Mouse (Mus musculus): ENCODE data around the gene Plekhg1. TPM values are rescaled to one million over a fixed set of nuclear protein-coding genes. Genes with fewer than 3 reads are reported as not detected.

The Plekhg1 gene
- polyA plus RNA-seq, 1 experiment from 2014 or later: 12.4 TPM

DNA sequence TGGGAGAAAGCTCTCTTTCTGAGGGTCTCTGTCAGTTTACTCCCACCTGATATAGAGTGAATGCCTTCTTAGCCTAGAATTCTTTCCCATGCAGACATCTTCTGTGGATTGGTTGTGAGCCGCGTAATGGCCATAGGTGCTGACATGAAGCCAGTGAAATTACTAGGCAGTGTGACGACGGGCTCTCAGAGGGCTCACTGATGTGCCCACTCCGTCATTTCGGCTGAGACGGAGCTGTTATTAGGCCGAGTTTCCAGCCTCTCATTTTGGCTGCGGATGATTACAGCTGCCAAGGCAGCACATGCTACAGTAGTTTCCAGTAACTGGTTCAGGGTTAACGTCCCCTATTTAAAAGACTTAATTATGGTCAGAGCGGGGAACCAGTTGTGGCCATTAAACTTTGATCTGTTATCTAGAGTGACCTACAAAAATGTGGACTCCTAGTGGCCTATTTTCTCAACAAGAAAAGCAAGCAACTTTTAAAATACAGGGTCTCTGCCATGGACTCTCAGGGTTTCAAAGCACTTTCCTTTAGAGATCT, 160.3 kb downstream of the Plekhg1 start:
- no peak overlapping the region for H3K9ac ChIP-seq
- H3K4me1 ChIP-seq (ENCODE audit: insufficient read depth): no peaks in the 10 kb centered on the region
- H3K27me3 ChIP-seq (ENCODE audit: insufficient read depth, low read length): no peaks in the 10 kb centered on the region
- no peak for DNase-seq
- no peak overlapping the region for H3K4me3 ChIP-seq (ENCODE audit: low read depth, low read length)
- no peaks in the 10 kb centered on the region for H3K9me3 ChIP-seq (ENCODE audit: low read depth, low read length)
- ATAC-seq (ENCODE audit: insufficient read depth): no peak
- no peak overlapping the region for H3K27ac ChIP-seq (ENCODE audit: low read depth)
- no peaks in the 10 kb centered on the region for H3K36me3 ChIP-seq (ENCODE audit: insufficient read depth)
- no peak for TF ChIP-seq CTCF (IDR thresholded peaks at IDR 0.05; ENCODE audit: low read depth)
- H3K4me2 ChIP-seq: no peak overlapping the region
- WGBS: 73% methylated on average over 11 of the region's 11 CpGs

- no peaks in the 10 kb centered on the region for H3K27me3 ChIP-seq (ENCODE audit: insufficient read depth, low read length)
- H3K9ac ChIP-seq: no peak overlapping the region
- DNase-seq (no peak), ATAC-seq (ENCODE audit: insufficient read depth) (no peak)
- no peaks in the 10 kb centered on the region for H3K36me3 ChIP-seq (ENCODE audit: insufficient read depth)
- no peak overlapping the region for H3K4me3 ChIP-seq (ENCODE audit: low read depth, low read length)
- TF ChIP-seq CTCF (IDR thresholded peaks at IDR 0.05; ENCODE audit: low read depth): no peak
- no peak overlapping the region for H3K4me2 ChIP-seq
- H3K27ac ChIP-seq (ENCODE audit: low read depth): no peak overlapping the region
- no peaks in the 10 kb centered on the region for H3K4me1 ChIP-seq (ENCODE audit: insufficient read depth)
- H3K9me3 ChIP-seq (ENCODE audit: low read depth, low read length): no peaks in the 10 kb centered on the region
- 89% methylated on average over 3 of the region's 3 CpGs for WGBS
Measured at GRCm38 (mm10) chr10:3905747-3906146, 165.6 kb downstream of the Plekhg1 start.

DNA sequence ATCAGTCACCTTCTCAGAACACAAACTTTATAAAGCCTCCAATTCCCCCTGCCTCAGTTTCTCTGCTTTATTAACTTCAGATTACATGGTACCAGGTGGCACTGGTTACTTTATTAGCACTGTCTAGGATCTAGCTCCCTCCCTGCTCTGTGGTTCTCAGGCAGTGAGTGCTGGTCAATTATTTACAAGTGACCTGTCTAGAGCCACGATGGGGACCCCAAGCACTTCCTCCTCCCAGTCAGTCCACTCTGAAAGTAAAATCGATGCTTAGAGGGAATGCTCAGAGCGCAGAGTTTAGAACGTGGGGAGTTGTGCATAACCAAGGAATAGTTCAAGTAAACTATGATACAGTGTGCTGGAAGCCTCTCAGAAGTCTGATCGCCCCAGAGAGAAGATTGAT, 173.9 kb downstream of the Plekhg1 start:
- ATAC-seq (ENCODE audit: insufficient read depth): no peak
- WGBS: 61% methylated on average over 5 of the region's 5 CpGs

DNA sequence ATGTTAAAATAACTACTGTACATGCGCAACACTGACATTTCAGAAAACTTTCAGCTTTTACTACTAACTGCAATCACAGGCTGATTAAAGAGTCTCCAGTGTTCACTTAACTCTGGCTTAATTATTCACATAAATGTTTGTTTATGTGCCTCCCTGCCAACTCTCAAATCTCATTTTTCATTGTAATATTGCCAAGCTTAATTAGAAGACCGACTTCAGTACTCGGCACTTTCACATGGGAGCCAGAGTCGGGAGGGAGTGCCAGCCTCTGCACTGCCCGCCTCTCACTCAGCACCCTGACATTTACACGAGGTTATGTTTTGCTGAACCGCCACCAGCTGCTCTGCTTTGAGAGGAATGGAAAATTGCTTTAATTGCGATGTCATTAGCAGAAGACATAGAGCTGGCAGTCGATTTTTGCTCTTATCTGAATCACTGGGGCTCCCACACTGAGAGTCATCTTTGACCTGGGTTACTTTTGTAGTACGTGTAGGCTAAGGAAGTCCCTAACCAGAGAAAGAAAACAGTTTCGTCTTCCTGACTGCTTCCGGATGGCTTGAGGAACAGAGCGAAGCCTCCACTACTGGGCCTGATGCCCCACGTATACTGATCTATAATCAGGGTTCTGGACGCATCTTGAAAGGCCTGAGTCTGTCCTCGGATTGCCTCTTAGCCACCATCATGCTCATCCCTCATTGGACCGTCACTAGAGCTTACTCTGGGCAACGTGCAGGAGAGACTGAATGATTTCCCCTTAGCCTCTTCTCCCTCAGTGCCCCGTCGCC, 180.4 kb downstream of the Plekhg1 start:
- Histone ChIP-seq H3K4me2 (no peak overlapping the region), H3K9ac (no peak overlapping the region), H3K27me3 (ENCODE audit: insufficient read depth, low read length) (no peaks in the 10 kb centered on the region), H3K9me3 (ENCODE audit: low read depth, low read length) (no peaks in the 10 kb centered on the region), H3K36me3 (ENCODE audit: insufficient read depth) (no peaks in the 10 kb centered on the region), H3K27ac (ENCODE audit: low read depth) (no peak overlapping the region), H3K4me3 (ENCODE audit: low read depth, low read length) (no peak overlapping the region), H3K4me1 (ENCODE audit: insufficient read depth) (no peaks in the 10 kb centered on the region)
- DNase-seq (no peak), ATAC-seq (ENCODE audit: insufficient read depth) (no peak)
- WGBS: 64% methylated on average over 20 of the region's 20 CpGs
- TF ChIP-seq CTCF (IDR thresholded peaks at IDR 0.05; ENCODE audit: low read depth): no peak

More for the DNA sequence above, 173.9 kb downstream of the Plekhg1 start:
- no peak overlapping the region for H3K4me2 ChIP-seq
- H3K4me1 ChIP-seq (ENCODE audit: insufficient read depth): no peaks in the 10 kb centered on the region
- no peaks in the 10 kb centered on the region for H3K9me3 ChIP-seq (ENCODE audit: low read depth, low read length)
- no peak overlapping the region for H3K9ac ChIP-seq
- TF ChIP-seq CTCF (IDR thresholded peaks at IDR 0.05; ENCODE audit: low read depth): no peak
- H3K27ac ChIP-seq (ENCODE audit: low read depth): no peak overlapping the region
- no peak for DNase-seq
- no peak overlapping the region for H3K4me3 ChIP-seq (ENCODE audit: low read depth, low read length)
- no peaks in the 10 kb centered on the region for H3K36me3 ChIP-seq (ENCODE audit: insufficient read depth)
- H3K27me3 ChIP-seq (ENCODE audit: insufficient read depth, low read length): no peaks in the 10 kb centered on the region

DNA sequence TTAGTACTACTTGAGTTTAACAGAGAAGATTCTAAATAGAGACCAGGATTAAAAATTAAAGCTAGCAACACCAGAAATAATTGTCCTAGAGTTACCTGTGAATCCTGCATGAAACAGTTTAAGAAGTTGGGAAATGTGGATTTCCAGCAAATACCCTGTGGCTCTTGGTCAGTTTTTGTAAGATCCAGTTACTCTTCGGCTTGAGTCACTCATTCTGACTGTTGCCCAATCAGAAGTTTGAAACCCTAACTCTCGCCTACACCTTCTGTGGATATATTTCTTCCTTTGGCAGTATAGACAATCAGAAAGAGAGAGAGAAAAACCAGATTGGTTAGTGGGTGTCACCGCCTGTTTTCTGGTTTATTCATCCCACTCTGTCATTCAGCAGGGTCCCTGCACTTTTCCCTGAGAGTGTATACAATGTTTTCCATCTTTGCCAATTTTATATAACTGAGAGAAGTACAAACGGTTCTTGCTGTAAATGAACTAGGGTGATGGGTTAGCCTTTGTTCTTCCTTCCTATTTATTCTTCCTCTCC, 187.9 kb downstream of the Plekhg1 start:
- Histone ChIP-seq H3K27me3 (ENCODE audit: insufficient read depth, low read length) (no peaks in the 10 kb centered on the region), H3K9me3 (ENCODE audit: low read depth, low read length) (no peaks in the 10 kb centered on the region), H3K9ac (no peak overlapping the region), H3K4me1 (ENCODE audit: insufficient read depth) (no peaks in the 10 kb centered on the region), H3K4me3 (ENCODE audit: low read depth, low read length) (no peak overlapping the region), H3K4me2 (no peak overlapping the region), H3K36me3 (ENCODE audit: insufficient read depth) (no peaks in the 10 kb centered on the region), H3K27ac (ENCODE audit: low read depth) (no peak overlapping the region)
- DNase-seq: no peak
- TF ChIP-seq CTCF (IDR thresholded peaks at IDR 0.05; ENCODE audit: low read depth): no peak
- ATAC-seq (ENCODE audit: insufficient read depth): no peak
- 72% methylated on average over 4 of the region's 4 CpGs for WGBS

DNA sequence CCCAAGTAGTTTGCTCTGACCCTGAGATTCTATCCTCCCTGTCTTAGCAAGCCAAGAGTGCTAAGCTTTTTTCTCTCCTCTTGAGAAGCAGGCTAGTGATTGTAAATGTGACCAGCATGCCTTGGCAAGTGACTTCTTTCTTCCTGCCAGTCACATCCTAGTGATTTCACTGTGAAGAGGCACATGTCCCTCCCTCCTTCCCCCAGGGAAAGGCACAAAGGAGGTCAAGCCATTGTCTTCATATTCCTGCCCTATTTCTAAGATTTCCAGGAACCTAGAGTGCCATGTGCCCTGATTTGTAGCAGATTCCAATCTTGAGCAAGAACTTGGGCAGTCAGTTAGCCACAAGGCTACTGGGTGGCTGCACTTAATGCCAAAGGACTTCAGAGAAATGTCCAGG, 191.7 kb downstream of the Plekhg1 start:
- Histone ChIP-seq H3K36me3 (ENCODE audit: insufficient read depth) (no peaks in the 10 kb centered on the region), H3K9ac (no peak overlapping the region), H3K4me2 (no peak overlapping the region), H3K4me1 (ENCODE audit: insufficient read depth) (no peaks in the 10 kb centered on the region), H3K27me3 (ENCODE audit: insufficient read depth, low read length) (no peaks in the 10 kb centered on the region), H3K4me3 (ENCODE audit: low read depth, low read length) (no peak overlapping the region), H3K27ac (ENCODE audit: low read depth) (no peak overlapping the region), H3K9me3 (ENCODE audit: low read depth, low read length) (no peaks in the 10 kb centered on the region)
- no peak for ATAC-seq (ENCODE audit: insufficient read depth)
- no peak for DNase-seq
- no peak for TF ChIP-seq CTCF (IDR thresholded peaks at IDR 0.05; ENCODE audit: low read depth)

DNA sequence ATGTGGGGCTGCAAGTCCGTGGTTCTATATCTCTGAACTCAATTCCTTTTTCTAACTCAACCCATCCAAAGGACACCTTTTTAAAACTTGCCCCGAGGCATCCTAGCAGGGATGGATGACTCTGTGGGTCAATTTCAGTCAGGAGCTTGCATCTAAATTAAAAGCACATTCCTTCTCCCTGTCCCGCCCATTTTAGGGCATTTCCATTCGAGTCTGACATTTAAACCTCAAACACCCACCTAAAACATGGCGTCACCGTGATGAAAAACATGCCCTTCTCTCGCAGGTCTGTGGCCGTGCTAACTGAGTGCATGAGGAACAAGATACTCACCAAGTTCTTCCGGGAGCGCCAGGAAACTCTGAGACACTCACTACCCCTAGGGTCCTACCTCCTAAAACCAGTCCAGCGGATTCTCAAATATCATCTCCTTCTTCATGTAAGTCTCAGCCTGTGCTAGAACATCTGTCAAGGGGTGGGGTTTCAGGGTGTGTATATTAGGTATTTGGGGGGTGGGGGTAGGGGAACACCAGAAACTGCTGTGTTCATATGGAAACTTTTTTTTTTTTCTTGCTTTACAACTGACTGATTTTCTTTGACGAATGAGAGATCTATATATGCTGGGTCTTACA, 193.3 kb downstream of the Plekhg1 start:
- Histone ChIP-seq H3K27me3 (ENCODE audit: insufficient read depth, low read length) (no peaks in the 10 kb centered on the region), H3K36me3 (ENCODE audit: insufficient read depth) (no peaks in the 10 kb centered on the region), H3K27ac (ENCODE audit: low read depth) (no peak overlapping the region), H3K4me1 (ENCODE audit: insufficient read depth) (no peaks in the 10 kb centered on the region), H3K4me3 (ENCODE audit: low read depth, low read length) (no peak overlapping the region), H3K4me2 (no peak overlapping the region), H3K9me3 (ENCODE audit: low read depth, low read length) (no peaks in the 10 kb centered on the region), H3K9ac (no peak overlapping the region)
- ATAC-seq (ENCODE audit: insufficient read depth) (no peak), DNase-seq (no peak)
- 72% methylated on average over 12 of the region's 12 CpGs for WGBS
- TF ChIP-seq CTCF (IDR thresholded peaks at IDR 0.05; ENCODE audit: low read depth): no peak

All from lung, embryonic 14.5 days (tissue).